ENCODE assay signal across 9 mouse cellular contexts in the genomic region with DNA sequence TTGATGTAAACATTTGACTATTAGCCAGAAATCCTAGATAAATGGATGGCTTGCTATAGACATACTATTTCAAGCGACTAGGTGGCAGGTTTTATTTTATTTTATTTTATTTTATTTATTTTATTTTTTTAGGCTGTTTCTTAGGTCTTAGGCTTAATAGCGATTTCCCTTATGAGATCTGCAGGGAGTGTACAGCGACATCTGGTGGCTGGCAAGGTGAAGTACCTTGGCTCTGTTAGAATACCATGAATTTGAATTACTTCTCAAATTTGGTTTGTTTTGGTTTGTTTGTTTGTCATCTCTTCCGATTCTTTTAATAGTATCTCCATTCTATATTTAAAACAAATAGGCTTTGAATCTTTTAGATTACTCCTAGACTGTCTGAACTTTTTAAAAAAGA. TPM values are rescaled to one million over a fixed set of nuclear protein-coding genes. Genes with fewer than 3 reads are reported as not detected.
A peak's percentile ranks its signal among the peaks of the same experiment; 100 is the strongest.
DNase-seq lines count a peak whose midpoint lies in the region; ATAC-seq and TF ChIP-seq lines count a peak whose summit lies in the region.
"Had no signal": no experiment of that assay in that cellular context is flagged by ENCODE, and none has a peak within 500 bp of the region (broad histone marks: within the 10 kb centered on the region; RNA-seq: fewer than 3 reads in every experiment).

No protein-coding gene starts in this region.

- H3K4me3 ChIP-seq in CH12.LX (replicated peaks in 1 of 3; ENCODE audit: low read depth in 2 of 3, low read length in 2 of 3, poor library complexity in 1 of 3) = no peak overlapping the region
- H3K4me3 ChIP-seq: megakaryocyte, embryonic 14.5 days had no signal

- peaks cover 7 to 26% of the 10 kb centered on the region in 2 experiments for H3K4me1 ChIP-seq in CH12.LX (ENCODE audit: control insufficient read depth in 1 of 2, insufficient read depth in 2 of 2)

- no peaks in the 10 kb centered on the region for H3K9me3 ChIP-seq in CH12.LX (replicated peaks; ENCODE audit: low read length)
- H3K9me3 ChIP-seq: megakaryocyte, embryonic 14.5 days had no signal

- TF ChIP-seq POLR2A in CH12.LX (IDR thresholded peaks at IDR 0.05; ENCODE audit: low read depth, low read length) = no peak

- dilution Hi-C loops in CH12.LX (cut with MboI; ENCODE audit: extremely low pct_ligation_motif_present, extremely low pct_unique_long_range_greater_than_20kb, low sequenced_read_pairs) = no loop called here

- H3K36me3 ChIP-seq in CH12.LX (replicated peaks in 1 of 2; ENCODE audit: control insufficient read depth in 1 of 2, insufficient read depth in 1 of 2, low read length in 1 of 2) = no peaks in the 10 kb centered on the region

- H3K4me2 ChIP-seq in CH12.LX (ENCODE audit: insufficient read depth, low read depth, poor library complexity, severe bottlenecking) = no peak overlapping the region

- no peaks in the 10 kb centered on the region for H3K27me3 ChIP-seq in CH12.LX (replicated peaks)

- TF ChIP-seq RAD21 in CH12.LX (IDR thresholded peaks at IDR 0.05; ENCODE audit: low read depth, low read length) = peak; percentile 75

- H3K27ac ChIP-seq in CH12.LX (ENCODE audit: insufficient read depth, low read depth) = no peak overlapping the region

- TF ChIP-seq EP300 in CH12.LX (IDR thresholded peaks at IDR 0.05; ENCODE audit: low read length) = no peak

- H3K79me2 ChIP-seq in CH12.LX (replicated peaks; ENCODE audit: control insufficient read depth, extremely low read depth, insufficient read depth, poor library complexity, severe bottlenecking) = no peaks in the 10 kb centered on the region

- DNase-seq in cerebellum, postnatal 10 days = peak; percentile 65 to 68
- no peak for DNase-seq in cerebellum, adult 8-10 months
- DNase-seq in layer of hippocampus, postnatal 10 days (ENCODE audit: low spot score in 2 of 2) = peak; percentile 56 to 72
- DNase-seq in layer of hippocampus, adult 9-11 months = no peak
- peak; percentile 63 for DNase-seq in CH12.LX (ENCODE audit: extremely low read depth)
- peak; percentile 57 for DNase-seq in embryo, embryonic 10.5 days (ENCODE audit: low spot score)
- peak; percentile 60 for DNase-seq in lung, postnatal 14 days

- ATAC-seq in granulocyte monocyte progenitor cell, adult 5-6 weeks (replicated peaks; ENCODE audit: poor library complexity, severe bottlenecking) = no peak

- TF ChIP-seq CTCF in CH12.LX (conservative IDR thresholded peaks at IDR 0.05 in 1 of 2, IDR thresholded peaks at IDR 0.05 in 1 of 2; ENCODE audit: low read depth in 2 of 2, low read length in 2 of 2) = peak; percentile 83 to 85

- H3K9ac ChIP-seq in CH12.LX (ENCODE audit: insufficient read depth, low read depth) = no peak overlapping the region

- in situ Hi-C loops in CH12.LX (cut with MboI; ENCODE audit: low pct_ligation_motif_present, low pct_unique_long_range_greater_than_20kb, low sequenced_read_pairs) = loop anchor here (25.0 kb wide), 1 partner anchor 279 kb away; no protein-coding TSS in a partner anchor

TF ChIP-seq in CH12.LX, 34 proteins besides CTCF, POLR2A, EP300 and RAD21:
- TF ChIP-seq MEF2A (IDR thresholded peaks at IDR 0.05; ENCODE audit: borderline replicate concordance, low read depth, low read length) (no peak), ZC3H11A (IDR thresholded peaks at IDR 0.05; ENCODE audit: low read depth, low read length) (0 out of 2 replicates have a peak, but pooled peaks have one; percentile 25), MXI1 (IDR thresholded peaks at IDR 0.05; ENCODE audit: low read depth, low read length) (no peak), POLR2AphosphoS2 (IDR thresholded peaks at IDR 0.05; ENCODE audit: low read depth, low read length) (no peak), SMC3 (IDR thresholded peaks at IDR 0.05; ENCODE audit: low read depth, low read length) (peak; percentile 70), JUN (IDR thresholded peaks at IDR 0.05; ENCODE audit: insufficient read depth, low read depth, low read length) (no peak)

RNA-seq across cellular contexts. Expression of a gene that starts 23.9 kb away (rescaled TPM):
- not detected for total RNA-seq in layer of hippocampus, postnatal 10 days (2021)
- not detected in 2 replicates for total RNA-seq in CH12.LX (2012; rRNA removed)
- not detected in 2 replicates for total RNA-seq in CH12.LX (2014; rRNA removed)
- 0.57 TPM in 1 of 2 replicates, not detected in the other for polyA plus RNA-seq in CH12.LX (2012; ENCODE audit: insufficient read length, low read depth)
- not detected in 2 replicates for total RNA-seq in granulocyte monocyte progenitor cell, adult 5-6 weeks (2014; fragmentation: Nextera tagmentation)
- not detected in 2 replicates for total RNA-seq in granulocyte monocyte progenitor cell, adult 5-6 weeks (2017)

RNA-seq across cellular contexts. Expression of a gene that starts 45.5 kb away (rescaled TPM):
- total RNA-seq in layer of hippocampus, postnatal 10 days (2021) = not detected
- total RNA-seq in CH12.LX (2012; rRNA removed) (0.30 and 0.38 TPM in 2 replicates), CH12.LX (2014; rRNA removed) (not detected in 2 replicates)
- 0.20 and 0.35 TPM in 2 replicates for polyA plus RNA-seq in CH12.LX (2012; ENCODE audit: insufficient read length, low read depth)
- not detected in 2 replicates for total RNA-seq in granulocyte monocyte progenitor cell, adult 5-6 weeks (2014; fragmentation: Nextera tagmentation)
- total RNA-seq in granulocyte monocyte progenitor cell, adult 5-6 weeks (2017) = not detected in 2 replicates

Comparison
In these comparisons a context has a peak if more than half of its experiments do, and no peak if none do; other contexts are left out.
1. DNase-seq: peak in cerebellum, postnatal 10 days (2 of 2), layer of hippocampus, postnatal 10 days (2 of 2), CH12.LX (single experiment), embryo, embryonic 10.5 days (single experiment) and lung, postnatal 14 days (single experiment); none in cerebellum, adult 8-10 months (single experiment) and layer of hippocampus, adult 9-11 months (single experiment).